Mouse (Mus musculus) brain, embryonic 14.5 days (tissue): ENCODE measurements around the gene Stard5. TPM values are rescaled to one million over a fixed set of nuclear protein-coding genes. Genes with fewer than 3 reads are reported as not detected.

Experiments used
- DNase-seq: peaks from one replicate; pipeline ENCODE4 v3.0.0-alpha.2; 2011; ENCODE audit warnings: low read depth
- CTCF ChIP-seq: fragments of 200-500 bp; IDR thresholded peaks from 2 replicates; pipeline ENCODE4 v1.5.1; 2012; ENCODE audit warnings: inconsistent platforms, mild to moderate bottlenecking, moderate library complexity, borderline replicate concordance; ENCODE audit not compliant: insufficient read depth, insufficient read length; ENCODE audit errors: extremely low read depth
- POLR2A ChIP-seq: fragments of 200-500 bp; IDR thresholded peaks from 2 replicates; pipeline ENCODE4 v1.6.1; 2012; ENCODE audit warnings: mild to moderate bottlenecking, inconsistent platforms, borderline replicate concordance; ENCODE audit not compliant: poor library complexity, insufficient read depth, insufficient read length, severe bottlenecking; ENCODE audit errors: extremely low read depth
- polyA plus RNA-seq: library from polyadenylated mRNA; depleted of rRNA; stranded (reverse); fragments of >200 nt; gene quantifications from 2 replicates; pipeline ENCODE4 v1.2.3, GENCODE M21; 2012; rRNA removed

Gene Stard5
- 6.2 and 7.2 TPM in 2 replicates for polyA plus RNA-seq

DNA sequence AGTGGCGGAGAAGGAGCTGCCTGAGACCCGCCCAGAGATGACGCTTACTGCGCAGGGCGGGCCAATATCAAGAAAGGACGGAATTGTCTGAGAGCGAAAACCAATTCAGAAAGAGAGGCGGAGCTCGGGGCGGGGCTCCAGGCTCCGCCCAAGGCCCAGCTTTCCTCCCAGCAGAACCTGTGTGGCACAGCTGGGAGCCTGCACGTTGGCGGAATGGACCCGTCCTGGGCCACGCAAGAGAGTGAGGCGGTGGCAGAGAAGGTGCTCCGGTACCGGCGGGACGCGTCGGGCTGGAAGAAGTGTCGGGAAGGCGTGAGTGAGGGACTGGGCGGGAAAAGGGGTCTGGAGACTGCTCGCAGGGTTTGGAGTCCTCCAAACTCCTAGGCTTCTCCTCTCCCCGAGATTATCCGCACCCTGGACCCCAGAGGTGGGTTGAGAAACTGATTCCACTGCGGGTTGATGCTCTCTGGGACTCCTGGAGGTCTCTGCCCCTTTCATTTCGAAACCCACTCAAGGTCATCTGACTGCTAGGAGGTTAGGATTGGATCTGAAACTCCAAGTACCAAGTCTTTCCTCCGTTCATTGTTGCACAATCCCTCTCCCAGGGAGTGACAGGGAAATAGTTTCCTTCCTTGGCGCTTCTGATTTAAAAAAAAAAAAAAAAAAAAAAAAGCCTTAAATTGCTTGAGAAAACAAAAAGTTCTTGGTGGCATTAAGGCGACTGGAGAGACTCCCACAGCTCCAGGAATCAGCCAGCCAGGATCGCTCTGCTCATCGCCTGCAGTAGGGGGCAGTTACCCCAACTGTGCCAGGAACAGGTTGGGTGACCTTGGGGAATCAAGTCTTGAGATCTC is at the start of gene Stard5:
Gene Stard5, plus strand, starts transcription at position 132 of the 854 bp plus-strand sequence.
- DNase-seq: peak; percentile 97
- TF ChIP-seq CTCF (0 out of 2 replicates have a peak, but pooled peaks have one; percentile 5), POLR2A (no peak; the same call in 1 of the 2 replicates)

DNA sequence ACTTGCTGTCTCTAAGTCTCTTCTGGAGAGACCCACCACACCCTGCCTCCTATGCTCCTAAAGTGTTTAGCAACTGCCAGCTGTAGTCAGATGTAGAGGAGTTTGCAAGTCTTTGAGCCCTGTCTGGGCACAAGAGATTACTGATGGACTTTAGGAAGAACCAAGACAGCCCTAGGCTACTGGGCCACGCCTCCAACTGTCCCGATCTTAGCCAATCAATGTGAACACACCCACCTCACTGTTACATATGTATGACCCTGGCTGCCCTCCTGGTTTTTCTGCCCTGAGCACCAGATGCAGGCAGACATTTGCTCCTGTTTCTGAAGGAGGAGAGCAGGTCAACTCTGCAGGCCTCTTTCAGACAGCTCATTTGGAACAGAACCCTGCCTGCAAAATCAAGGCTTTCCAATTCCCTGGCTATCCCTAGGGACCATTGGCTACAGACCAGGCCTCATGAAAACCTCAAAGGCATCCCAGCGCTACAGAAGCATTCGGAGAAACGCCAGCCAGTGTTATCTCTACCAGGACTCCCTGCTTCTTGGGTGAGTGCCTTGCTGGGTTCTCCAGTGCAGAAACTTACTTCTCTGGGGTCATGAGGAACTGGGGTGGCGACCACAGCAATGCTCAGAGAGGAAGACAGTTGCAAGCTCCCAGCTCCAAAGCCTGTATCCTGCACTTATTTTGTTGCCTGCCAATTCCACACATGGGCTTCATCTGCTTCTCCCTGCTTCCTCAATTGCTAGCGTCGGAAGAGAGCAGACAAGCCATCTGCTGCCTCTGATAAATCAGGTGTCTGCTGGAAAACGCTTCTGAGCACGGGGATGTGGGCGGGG is 46.9 kb upstream of the Stard5 start, which contains the start of gene Tmc3:
Gene Tmc3, plus strand, starts transcription at position 289 of the 833 bp plus-strand sequence.
- TF ChIP-seq CTCF (no peak), POLR2A (no peak)
- peak; percentile 79 for DNase-seq

DNA sequence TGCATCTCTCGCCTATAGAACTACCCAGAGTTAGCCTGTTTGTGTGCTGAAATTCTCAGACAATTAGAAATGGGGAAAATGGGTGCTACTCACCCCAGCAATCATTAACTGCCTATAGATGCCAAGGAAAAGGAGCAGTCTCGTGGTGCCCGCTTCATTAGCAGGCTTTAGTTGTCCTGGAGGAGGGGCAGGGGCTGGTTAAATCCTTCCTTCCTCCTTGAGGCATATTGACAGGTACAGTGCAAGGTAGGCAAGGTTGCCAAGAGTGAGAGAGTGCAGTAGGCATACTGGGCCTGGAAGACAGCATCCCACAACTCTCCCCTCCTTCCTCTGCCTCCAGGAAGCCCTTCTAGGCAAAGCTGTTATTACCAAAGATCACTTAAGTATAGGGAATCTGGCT is 37.7 kb upstream of the Stard5 start:
- no peak for DNase-seq
- TF ChIP-seq POLR2A (no peak), CTCF (no peak)

DNA sequence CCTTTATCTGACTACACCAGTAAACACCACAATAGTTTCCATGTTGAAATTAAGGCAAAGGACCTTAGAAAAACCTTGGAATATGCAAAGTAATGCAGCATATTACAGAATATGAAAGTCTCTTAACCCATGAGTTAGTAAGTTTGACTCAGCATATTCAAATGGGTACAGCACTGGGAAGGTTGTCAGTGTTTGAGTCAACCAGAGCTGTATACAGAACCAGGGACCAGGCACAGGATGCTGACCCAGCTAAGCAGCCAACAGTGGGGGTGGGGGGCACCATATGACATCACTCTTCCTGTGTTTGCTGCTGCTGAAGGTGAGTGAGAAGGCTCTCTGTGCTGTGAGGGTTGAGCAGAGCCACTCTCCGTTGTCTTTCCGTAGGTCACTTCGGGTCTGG is 34.7 kb upstream of the Stard5 start:
- no peak for TF ChIP-seq CTCF
- TF ChIP-seq POLR2A: no peak
- DNase-seq: no peak

DNA sequence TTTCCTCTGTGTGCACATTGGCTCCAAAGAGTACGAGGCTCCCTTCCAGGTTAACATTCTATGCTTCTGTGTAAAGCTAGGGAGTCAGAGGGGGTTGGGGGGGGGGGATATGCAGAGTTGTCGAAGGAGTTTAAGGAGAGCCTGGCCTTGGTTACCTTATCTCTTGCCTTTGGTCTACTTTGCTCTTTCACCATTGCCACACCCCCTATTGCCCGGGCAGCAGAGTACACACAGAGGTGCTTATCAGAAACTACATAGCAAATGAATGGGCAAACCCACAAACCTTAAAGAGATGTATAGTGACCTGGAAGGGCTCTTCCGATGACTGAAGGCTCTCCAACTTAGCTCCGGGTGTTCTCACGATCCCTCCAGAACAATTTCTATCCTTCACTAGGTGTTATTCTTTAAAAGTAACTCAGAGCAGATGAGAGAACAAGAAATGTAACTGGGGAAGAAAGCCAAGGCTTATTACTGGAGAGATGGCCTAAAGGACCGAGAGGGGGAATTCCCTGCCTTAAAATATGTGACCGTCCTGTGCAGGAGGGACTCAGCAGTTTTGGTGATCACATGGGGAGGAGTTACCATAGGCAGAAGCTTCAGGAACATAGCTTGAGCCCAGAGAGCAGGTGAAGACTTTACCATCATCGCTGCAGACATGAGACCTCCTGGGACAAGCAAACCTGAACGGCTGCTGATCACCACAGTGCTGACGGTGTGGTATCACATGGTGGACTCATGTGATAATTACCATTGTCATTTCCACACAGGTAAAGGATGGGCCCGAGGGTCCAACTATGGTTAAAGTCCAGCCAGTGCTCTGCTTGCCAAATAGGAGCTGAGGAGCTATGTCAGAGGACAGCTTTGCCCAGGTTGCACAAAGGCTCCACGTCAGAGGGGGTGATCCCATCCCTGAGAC is 32.5 kb upstream of the Stard5 start:
- TF ChIP-seq POLR2A: no peak
- TF ChIP-seq CTCF: no peak
- no peak for DNase-seq

DNA sequence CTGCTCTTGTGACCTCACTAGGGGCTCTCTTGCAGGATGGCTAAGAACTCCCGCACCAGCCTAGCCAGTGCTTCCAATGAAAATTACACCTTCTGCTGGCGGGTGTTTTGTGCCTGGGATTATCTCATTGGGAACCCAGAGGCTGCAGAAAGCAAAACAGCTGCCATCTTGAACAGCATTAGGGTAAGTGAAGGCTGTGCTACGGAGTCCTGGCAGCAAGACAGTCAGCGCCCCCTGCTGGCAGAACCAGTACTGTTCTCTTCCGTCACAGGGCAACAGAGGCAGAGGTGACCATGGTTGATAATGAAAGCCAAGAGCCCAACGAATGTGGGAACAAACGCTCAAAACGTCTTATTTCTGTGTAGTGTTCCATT is 31.9 kb upstream of the Stard5 start:
- peak; percentile 56 for DNase-seq
- no peak for TF ChIP-seq POLR2A
- TF ChIP-seq CTCF: peak; percentile 61

DNA sequence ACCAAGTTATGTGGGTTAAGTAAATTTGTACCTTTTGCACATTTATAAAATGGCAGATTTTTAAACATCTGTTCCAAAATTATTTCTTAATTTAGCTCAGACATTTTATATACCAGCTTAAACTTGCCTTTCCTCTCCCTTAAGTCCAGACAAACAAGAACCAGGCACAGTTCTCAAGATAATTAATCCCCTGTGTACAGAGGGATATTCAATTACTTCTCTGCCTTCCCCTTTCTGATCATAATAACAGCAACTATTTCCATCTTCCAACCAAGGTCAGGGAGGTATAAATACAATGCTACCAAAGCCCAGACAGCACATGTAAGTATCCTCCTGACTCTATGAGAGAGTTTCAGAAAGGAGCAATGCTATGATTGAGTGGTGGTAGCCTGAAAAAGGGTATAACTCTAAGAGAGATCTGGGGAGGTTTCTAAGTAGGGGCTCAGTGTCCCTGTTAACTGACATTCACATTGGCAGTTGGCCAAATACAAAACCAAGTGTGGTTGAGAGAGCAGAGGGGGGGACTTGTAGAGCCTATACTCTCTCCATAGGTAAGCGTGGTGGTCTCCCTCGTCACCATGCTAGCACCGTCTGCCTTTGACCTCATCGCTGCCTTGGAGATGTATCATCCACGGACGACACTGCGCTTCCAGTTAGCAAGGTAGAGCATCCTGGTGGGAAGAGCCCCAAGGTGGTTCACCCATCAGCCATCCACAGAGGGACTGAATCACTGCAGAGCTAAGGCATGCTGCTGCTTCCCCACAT is 27.4 kb upstream of the Stard5 start:
- peak; percentile 5 for DNase-seq

DNA sequence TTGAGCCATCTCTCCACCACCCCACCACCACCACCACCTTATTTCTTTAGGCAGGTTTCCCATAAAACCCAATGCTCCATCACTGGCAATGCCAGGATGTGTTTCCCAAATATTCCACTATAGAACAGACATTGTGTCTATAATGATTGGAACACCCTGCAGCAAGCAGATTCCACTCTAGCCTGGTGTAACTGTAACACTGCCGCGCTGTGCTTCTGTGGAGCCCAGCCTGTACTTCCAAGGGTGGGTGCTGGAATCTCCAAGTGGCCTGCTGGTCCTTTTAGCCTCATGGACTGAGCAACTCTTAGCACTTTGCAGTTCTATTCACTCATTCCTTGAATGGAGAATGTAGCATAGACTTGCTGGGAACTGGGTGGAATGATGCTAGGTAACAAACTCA is 25.0 kb upstream of the Stard5 start:
- TF ChIP-seq CTCF (no peak), POLR2A (no peak)
- no peak for DNase-seq

More for the DNA sequence above, 27.4 kb upstream of the Stard5 start:
- TF ChIP-seq POLR2A: no peak
- TF ChIP-seq CTCF: no peak

DNA sequence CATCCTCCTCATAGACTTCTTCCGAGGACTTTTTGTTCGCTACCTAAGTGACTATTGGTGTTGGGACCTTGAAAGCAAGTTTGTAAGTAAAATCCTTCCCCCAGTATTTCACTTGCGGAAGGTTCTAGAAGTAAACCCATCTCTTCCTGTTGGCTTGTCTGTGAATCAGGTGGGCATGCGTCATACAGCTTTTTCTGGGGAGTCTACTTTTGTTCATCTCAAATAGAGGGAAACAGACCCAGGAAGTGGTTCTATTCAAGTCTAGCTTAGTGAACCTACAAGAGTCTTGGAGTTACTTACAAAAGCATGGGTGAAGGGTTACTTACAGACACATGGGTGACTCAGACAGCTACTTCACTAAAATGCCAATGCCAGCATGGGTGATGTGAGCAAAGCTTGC is 21.9 kb upstream of the Stard5 start:
- no peak for DNase-seq
- no peak for TF ChIP-seq CTCF
- no peak for TF ChIP-seq POLR2A

DNA sequence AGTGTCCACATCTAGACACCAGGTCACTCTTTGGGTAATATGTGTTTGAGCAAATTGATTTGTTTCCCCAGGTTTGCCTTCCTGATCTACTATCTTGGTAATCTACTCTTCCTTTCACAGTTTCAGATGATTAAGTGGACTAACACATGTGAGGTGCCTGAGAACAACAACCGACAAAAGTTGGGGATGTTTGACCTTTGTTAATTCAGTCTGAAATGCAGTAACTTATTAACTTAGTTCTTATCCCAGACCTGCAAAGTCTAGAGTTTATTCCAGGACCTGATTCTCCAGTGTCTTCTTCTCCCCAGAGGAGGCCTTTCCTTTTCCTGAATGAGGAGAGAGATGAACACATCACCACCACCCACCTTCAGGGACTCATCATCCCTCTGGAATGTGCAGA is 19.9 kb upstream of the Stard5 start:
- TF ChIP-seq CTCF (no peak), POLR2A (no peak)
- no peak for DNase-seq
